Mouse (Mus musculus) neural tube, embryonic 10.5 days (tissue): ENCODE results near the gene Map3k14.

Experiments
- DNase-seq: peaks from one replicate; pipeline ENCODE4 v3.0.0-alpha.2; 2017; ENCODE audit warnings: low spot score; ENCODE audit errors: extremely low spot score

The Map3k14 gene

DNA sequence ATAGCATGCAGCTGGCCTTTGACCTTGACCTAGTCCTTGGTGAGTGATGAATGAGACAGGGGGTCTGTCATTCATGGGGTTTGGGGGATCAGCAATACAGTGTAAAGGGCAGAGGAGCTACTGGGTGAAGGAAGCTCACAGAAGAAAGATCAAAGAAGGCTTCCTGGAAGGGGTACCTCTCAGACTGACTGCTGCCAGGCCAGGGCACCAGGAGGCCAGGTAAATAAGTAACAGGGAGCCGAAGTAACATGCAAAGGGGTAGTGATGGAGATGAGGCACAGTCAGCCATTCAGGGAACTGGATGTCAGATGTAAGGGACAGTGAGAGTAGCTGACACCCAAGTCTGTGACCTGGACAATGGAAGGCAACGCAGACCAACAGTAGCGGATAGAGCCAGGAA is 5.6 kb upstream of the Map3k14 start:
- no peak for DNase-seq

DNA sequence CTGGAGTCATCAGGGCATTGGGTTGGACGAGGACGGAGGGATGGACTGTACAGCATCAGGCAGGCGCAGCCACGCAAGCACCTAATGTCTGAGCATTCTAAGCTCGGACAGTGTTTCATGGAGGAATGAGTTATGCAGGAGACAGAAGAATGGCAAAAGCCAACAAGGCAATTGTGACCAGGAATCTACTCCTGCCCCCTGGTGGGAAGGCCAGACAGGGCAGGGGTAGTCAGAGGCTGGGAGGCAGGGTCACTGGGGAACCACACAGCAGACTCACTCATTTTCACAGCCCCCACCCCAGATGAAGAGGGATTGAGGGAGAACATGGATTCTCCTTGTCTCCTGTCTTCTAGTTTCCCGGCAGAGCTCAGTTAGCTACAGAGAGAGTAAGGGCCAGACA is 4.7 kb upstream of the Map3k14 start:
- no peak for DNase-seq

DNA sequence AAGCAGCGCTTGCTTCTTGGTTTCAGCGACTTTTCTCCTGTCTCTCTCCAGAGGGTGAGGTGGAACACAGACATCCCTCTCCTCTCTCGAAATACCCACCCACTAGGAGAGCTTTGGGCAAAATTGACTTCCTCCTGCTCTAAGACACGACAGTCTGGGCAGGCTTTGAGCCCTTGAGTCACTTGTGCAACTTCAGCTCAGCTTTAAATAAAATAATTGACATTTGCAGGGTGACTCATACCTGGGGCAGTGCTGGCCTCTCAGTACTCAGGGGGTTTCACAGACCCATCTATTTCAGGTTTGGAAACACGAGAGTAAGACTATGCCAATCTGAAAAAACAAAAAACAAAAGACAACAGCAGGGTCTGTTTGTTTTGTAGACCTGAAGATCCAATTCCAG is 2.2 kb upstream of the Map3k14 start:
- no peak for DNase-seq

DNA sequence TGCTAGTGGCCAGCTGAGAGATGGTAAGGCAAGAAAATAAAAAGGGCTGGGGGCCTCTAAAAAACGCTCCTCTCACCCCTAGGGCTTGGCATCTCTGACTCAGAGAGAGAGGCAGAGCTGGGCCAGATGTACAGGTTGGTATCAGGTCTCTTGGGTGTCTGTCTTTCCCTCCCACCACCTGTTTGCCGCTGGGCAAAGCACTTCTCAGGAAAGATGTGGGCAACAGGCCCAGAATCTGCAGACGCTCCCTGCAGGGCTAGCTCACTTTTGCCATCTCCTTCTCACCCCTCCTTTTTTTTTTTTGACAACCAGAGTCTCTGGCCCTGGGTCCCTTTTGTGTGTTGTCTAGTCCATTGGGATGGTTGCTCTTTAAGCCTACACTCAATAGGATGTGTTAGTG is 1.6 kb upstream of the Map3k14 start:
- DNase-seq = no peak

GRCm38 (mm10) chr11:103268350-103268749 is 1.1 kb upstream of the Map3k14 start:
- no peak for DNase-seq

DNA sequence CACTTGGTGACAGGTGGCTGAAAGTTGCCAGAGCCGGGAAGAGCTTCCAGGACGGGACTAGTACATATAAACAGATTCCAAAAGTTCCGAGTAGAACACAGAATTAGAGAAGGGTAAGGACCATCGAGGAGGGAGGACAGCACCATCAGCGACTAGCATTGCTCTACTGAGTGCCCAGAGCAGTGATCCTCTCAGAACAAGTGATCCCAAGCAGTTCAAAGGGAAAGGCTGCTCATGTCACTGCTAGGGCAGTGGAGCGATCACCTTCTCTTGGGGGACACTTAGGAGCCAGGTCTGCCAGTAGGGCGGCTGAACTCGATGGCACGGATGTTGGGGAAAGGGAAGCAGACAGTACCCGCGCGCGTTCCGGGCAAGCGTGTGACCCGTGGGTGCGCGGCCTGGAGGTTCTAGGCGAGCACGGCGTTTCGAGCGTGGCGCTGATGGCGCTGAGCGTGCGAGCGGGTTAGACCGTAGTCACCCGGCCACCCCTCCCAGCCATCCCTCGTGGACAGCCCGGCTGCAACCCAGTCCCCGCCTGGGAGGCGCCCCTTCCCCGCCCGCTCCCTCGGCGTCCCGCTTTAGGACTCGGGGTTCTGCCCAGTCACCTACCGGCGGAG is 435 bp downstream of the Map3k14 start:
- DNase-seq = no peak

- no peak for DNase-seq
Measured at GRCm38 (mm10) chr11:103265856-103266255, 1.4 kb downstream of the Map3k14 start.

- DNase-seq = no peak
Measured at GRCm38 (mm10) chr11:103265211-103265610, 2.1 kb downstream of the Map3k14 start.

- no peak for DNase-seq
Measured at GRCm38 (mm10) chr11:103264427-103265005, 2.8 kb downstream of the Map3k14 start.

- DNase-seq = no peak
Measured at GRCm38 (mm10) chr11:103263551-103263950, 3.7 kb downstream of the Map3k14 start.

- DNase-seq = no peak
Measured at GRCm38 (mm10) chr11:103262412-103263267, 4.6 kb downstream of the Map3k14 start.

DNA sequence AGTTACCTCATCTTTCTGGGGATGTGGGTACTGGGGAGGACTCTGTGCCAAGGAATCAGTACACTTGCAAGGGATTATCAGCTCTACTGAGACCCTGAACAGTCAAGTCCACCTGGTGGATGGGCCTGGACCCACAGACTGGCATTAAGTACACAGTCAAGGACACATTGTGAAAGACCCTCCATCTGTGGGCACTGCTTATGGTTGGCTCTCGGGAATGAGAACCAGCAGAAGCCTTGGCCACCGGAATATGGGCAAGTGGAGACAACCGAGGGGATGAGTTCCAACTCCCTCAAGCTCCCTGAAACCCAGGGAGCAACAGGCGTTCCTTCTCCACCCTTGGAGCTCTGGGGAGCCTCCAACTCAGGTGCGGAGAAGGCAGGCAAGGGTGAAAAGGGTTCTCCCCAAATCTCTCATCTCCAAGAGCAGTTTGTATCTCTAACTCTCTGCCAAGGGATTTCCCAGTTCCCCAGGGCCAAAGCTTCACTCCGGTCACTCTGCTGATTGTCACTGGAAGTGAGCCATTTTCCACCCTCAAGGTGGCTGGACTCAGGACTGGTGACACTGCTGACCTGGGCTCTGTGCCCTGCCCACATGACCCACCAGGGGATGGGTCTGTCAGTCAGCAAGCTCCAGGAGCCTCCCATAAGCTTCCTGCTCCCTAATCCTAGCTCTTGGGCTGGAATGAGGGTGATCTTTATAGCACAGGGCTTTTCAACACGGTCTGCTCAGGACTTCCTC is 5.4 kb downstream of the Map3k14 start:
- no peak for DNase-seq

GRCm38 (mm10) chr11:103260515-103261192 is 6.6 kb downstream of the Map3k14 start:
- no peak for DNase-seq

GRCm38 (mm10) chr11:103260034-103260433 is 7.2 kb downstream of the Map3k14 start:
- no peak for DNase-seq

DNA sequence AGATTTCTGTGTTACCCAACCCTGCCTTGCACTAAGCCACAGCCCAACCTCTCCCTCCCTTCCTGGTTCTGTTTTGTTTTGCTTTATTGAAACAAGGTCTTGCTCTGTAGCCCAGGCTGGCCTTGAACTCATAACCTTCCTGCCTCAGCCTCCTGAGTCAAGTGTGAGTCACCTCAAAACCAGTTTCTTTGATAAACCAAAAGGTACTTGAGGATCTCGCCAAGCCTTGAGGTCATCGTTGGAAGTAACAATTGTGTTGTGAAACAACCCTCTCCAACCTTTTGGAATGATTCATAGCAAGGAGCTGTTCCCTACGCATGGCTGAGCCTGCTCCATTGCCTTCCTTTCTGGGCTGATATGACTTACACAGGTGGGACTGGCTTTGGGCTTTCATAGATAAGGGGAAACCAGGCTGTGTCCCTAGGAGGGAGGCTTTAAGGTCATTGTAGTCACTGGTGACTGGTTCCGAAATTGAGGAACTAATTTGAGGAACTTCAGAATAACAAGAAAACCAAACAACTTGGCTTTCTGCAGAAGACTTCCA is 9.3 kb downstream of the Map3k14 start:
- no peak for DNase-seq

DNA sequence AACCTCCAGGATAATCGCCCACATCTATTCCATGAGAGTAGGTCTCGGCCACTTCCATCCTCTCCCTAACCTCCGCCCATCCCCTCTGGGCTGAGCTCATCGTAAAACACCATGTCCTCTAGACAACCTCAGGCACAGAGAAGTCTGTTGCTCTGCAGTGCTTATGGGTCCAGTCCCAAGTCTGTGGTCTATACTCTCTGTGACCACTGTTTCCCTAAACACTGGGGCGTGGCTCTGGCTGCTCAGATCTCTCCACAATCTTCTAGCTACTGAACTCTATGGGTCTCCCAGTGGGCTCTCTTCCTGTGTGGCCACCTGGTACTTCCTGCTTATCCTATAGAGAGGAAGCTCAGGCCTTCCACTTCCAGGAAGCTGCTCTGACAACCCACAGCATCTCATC is 13.7 kb downstream of the Map3k14 start:
- no peak for DNase-seq

GRCm38 (mm10) chr11:103252380-103252779 is 14.9 kb downstream of the Map3k14 start:
- no peak for DNase-seq

DNA sequence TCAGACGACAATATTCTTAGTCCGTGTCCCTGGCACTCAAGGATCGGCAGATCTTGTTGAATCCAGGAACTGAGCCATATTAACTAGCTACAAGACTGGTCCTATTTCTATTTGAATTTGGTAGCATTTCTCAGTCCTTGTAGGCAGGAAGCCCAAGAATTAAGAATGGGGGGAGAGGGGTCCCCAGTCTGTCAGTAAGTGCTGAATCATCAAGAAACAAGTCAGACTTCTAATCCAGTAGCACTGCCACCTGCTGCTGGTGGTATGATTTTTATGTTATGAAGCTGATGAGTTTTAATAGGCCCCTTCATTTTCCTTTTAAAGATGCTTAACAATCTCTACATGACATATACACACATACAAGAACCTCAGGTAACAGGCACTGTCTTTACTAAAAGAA is 16.9 kb downstream of the Map3k14 start:
- DNase-seq = no peak

DNA sequence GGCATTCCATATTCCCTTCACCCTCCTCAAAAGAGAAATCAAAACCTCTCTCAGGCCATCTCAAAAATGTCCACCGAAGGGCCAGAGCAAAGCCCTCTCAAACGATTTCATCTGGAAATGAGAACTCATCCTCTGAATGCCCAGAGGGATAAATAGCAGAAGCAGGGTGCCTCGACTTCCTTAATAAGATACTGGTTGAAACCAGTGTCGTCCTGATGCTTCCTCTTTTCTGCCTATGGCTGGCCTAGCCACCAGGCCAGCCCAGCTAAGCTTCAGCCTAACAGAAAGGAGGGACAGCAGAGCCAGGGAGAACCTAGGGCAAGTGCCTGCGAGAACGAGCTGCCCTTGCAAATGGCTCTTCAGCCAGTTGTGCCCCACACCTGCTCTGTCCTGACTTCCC is 17.8 kb downstream of the Map3k14 start:
- DNase-seq = no peak

- DNase-seq = no peak
Measured at GRCm38 (mm10) chr11:103248837-103249236, 18.4 kb downstream of the Map3k14 start.
